Mouse (Mus musculus) lung, adult 2 months (tissue): Measurements from ENCODE around the gene Vmn1r21.

ENCODE experiments used
- CTCF ChIP-seq: fragments of 200-500 bp; IDR thresholded peaks from 2 replicates; pipeline ENCODE4 v1.5.1; 2011; ENCODE audit warnings: mild to moderate bottlenecking, low read length, control low read depth; ENCODE audit not compliant: insufficient read depth
- POLR2A ChIP-seq: fragments of 200-500 bp; IDR thresholded peaks from 2 replicates; pipeline ENCODE4 v1.6.1; 2011; ENCODE audit warnings: low read depth, mild to moderate bottlenecking, control low read depth, low read length, borderline replicate concordance; ENCODE audit errors: extremely low read depth

DNA sequence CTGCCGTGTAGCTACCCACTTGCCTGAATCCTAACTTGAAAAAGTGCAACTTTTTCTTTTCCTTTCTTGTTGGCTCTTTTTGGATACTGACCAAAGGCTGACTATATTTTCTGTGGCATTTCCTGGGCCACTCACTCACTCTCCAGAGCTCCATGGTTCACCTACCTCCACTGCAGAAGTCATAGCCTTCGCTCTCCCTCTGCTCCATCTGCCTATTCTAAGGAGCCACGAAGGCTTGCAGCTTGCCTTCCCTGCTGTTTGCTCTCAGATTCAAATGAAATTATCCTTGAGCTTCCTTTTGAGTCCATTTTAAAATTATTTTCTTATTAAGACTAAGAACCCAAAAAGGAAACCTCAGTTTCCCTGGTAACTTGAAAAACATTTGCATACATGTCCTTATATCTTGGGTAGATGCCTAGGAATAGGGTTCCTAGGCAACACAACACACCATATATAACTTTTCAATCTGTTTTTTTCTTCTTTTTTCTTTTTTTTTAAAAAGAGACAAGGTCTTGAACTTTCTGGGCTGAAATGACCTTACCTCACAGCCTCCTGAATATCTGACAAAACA lies 53.2 kb downstream of the Vmn1r21 start:
- TF ChIP-seq CTCF (no peak), POLR2A (no peak)
